Mouse (Mus musculus) midbrain, postnatal 0 days (tissue): ENCODE results near the gene Dip2c. TPM values are rescaled to one million over a fixed set of nuclear protein-coding genes. Genes with fewer than 3 reads are reported as not detected.

Experiments
- ATAC-seq: fragments of 200-750 bp; cut with Nextera tagmentation; 2 replicates; pipeline ENCODE4 v1.8.0; 2017; ENCODE audit warnings: moderate number of reproducible peaks, mild to moderate bottlenecking, moderate TSS enrichment, moderate library complexity; ENCODE audit not compliant: low FRiP score
- DNase-seq: peaks from one replicate; pipeline ENCODE4 v3.0.0-alpha.2; 2015; ENCODE audit warnings: low spot score
- H3K27ac ChIP-seq: fragments of 300-500 bp; sonication (generic); 2 replicates; pipeline ENCODE4 v1.5.1; 2014; ENCODE audit warnings: low read depth, mild to moderate bottlenecking, low read length, mixed read lengths
- H3K27me3 ChIP-seq: fragments of 300-500 bp; sonication (generic); 2 replicates; pipeline ENCODE4 v1.6.1; 2014; ENCODE audit warnings: low read length, control low read depth, mixed read lengths; ENCODE audit not compliant: insufficient read depth
- H3K36me3 ChIP-seq: fragments of 300-500 bp; sonication (generic); 2 replicates; pipeline ENCODE4 v1.6.1; 2014; ENCODE audit warnings: low read length, control low read depth, mixed read lengths; ENCODE audit not compliant: insufficient read depth
- H3K4me1 ChIP-seq: fragments of 300-500 bp; sonication (generic); 2 replicates; pipeline ENCODE4 v1.6.1; 2014; ENCODE audit warnings: mild to moderate bottlenecking, control low read depth, antibody characterized with exemption, low read length, mixed read lengths; ENCODE audit not compliant: insufficient read depth
- H3K4me2 ChIP-seq: fragments of 300-500 bp; sonication (generic); 2 replicates; pipeline ENCODE4 v1.6.1; 2014; ENCODE audit warnings: low read depth, mild to moderate bottlenecking, low read length, mixed read lengths; ENCODE audit not compliant: poor library complexity, severe bottlenecking
- H3K4me3 ChIP-seq: fragments of 300-500 bp; sonication (generic); 2 replicates; pipeline ENCODE4 v1.5.1; 2014; ENCODE audit warnings: low read depth, mild to moderate bottlenecking, low read length, moderate library complexity
- H3K9ac ChIP-seq: fragments of 300-500 bp; sonication (generic); replicated peaks from 2 replicates; pipeline ENCODE4 v1.6.1; 2014; ENCODE audit warnings: mild to moderate bottlenecking, low read length, moderate library complexity, mixed read lengths; ENCODE audit not compliant: poor library complexity, severe bottlenecking
- H3K9me3 ChIP-seq: fragments of 300-500 bp; sonication (generic); 2 replicates; pipeline ENCODE4 v1.6.1; 2016; ENCODE audit warnings: low read length, control low read depth
- CTCF ChIP-seq: IDR thresholded peaks from 2 replicates; pipeline ENCODE4 v1.5.1; 2016; ENCODE audit warnings: antibody characterized with exemption, mild to moderate bottlenecking
- WGBS: fragments of 180-500 bp; shearing (Covaris S2); extraction: QIAGEN DNeasy Blood & Tissue Kit; methylation state at CpG from one replicate; pipeline ENCODE4 v1.1.7; 2014; 5-methylcytosine and 5-hydroxymethylcytosine counted together
- polyA plus RNA-seq: library from polyadenylated mRNA; unstranded; fragments of >200 nt; fragmentation: Nextera tagmentation; extraction: Ambion mirVana; gene quantifications from 2 replicates; pipeline ENCODE4 v1.2.1, GENCODE M21; 2015
- total RNA-seq: library from RNA; depleted of rRNA; stranded (reverse); fragments of >200 nt; gene quantifications from 2 replicates; pipeline ENCODE4 v1.2.3, GENCODE M21; 2014

Gene Dip2c
- total and polyA plus RNA-seq, 2 experiments from 2014 or later, result 9.7 to 74.4 TPM

- no peak overlapping the region for H3K4me3 ChIP-seq
- ATAC-seq (no peak), DNase-seq (no peak)
- no peak overlapping the region for H3K4me2 ChIP-seq
- TF ChIP-seq CTCF, result no peak
- H3K27ac ChIP-seq, result no peak overlapping the region
- H3K36me3 ChIP-seq, result no peaks in the 10 kb centered on the region
- H3K9ac ChIP-seq, result no peak overlapping the region
- no peaks in the 10 kb centered on the region for H3K27me3 ChIP-seq
- H3K4me1 ChIP-seq, result no peaks in the 10 kb centered on the region
- H3K9me3 ChIP-seq, result no peaks in the 10 kb centered on the region
- WGBS, result 84% methylated on average over 3 of the region's 3 CpGs
These were observed 173.9 kb downstream of the Dip2c start for GRCm38 (mm10) chr13:9450276-9450675.

GRCm38 (mm10) chr13:9451952-9452351 lies 175.6 kb downstream of the Dip2c start:
- no peak for TF ChIP-seq CTCF
- no peak overlapping the region for H3K4me3 ChIP-seq

GRCm38 (mm10) chr13:9454426-9455177 lies 178.3 kb downstream of the Dip2c start:
- ATAC-seq, result no peak

More at GRCm38 (mm10) chr13:9451952-9452351, 175.6 kb downstream of the Dip2c start:
- ATAC-seq (no peak), DNase-seq (no peak)
- no peaks in the 10 kb centered on the region for H3K9me3 ChIP-seq
- no peaks in the 10 kb centered on the region for H3K27me3 ChIP-seq
- H3K4me2 ChIP-seq, result no peak overlapping the region
- H3K9ac ChIP-seq, result no peak overlapping the region
- 78% methylated on average over 3 of the region's 3 CpGs for WGBS
- no peaks in the 10 kb centered on the region for H3K36me3 ChIP-seq
- H3K27ac ChIP-seq, result no peak overlapping the region
- H3K4me1 ChIP-seq, result no peaks in the 10 kb centered on the region

GRCm38 (mm10) chr13:9455979-9456378 lies 179.7 kb downstream of the Dip2c start:
- TF ChIP-seq CTCF, result no peak
- Histone ChIP-seq H3K9me3 (no peaks in the 10 kb centered on the region), H3K27ac (no peak overlapping the region), H3K9ac (no peak overlapping the region), H3K27me3 (no peaks in the 10 kb centered on the region), H3K36me3 (no peaks in the 10 kb centered on the region), H3K4me1 (no peaks in the 10 kb centered on the region), H3K4me2 (no peak overlapping the region), H3K4me3 (no peak overlapping the region)
- DNase-seq (no peak), ATAC-seq (no peak)
- 79% methylated on average over 1 of the region's 1 CpGs for WGBS

More at GRCm38 (mm10) chr13:9454426-9455177, 178.3 kb downstream of the Dip2c start:
- H3K27ac ChIP-seq, result no peak overlapping the region
- H3K36me3 ChIP-seq, result no peaks in the 10 kb centered on the region
- TF ChIP-seq CTCF, result no peak
- no peaks in the 10 kb centered on the region for H3K4me1 ChIP-seq
- H3K9ac ChIP-seq, result no peak overlapping the region
- no peak overlapping the region for H3K4me3 ChIP-seq
- no peak for DNase-seq
- WGBS, result 33% methylated on average over 4 of the region's 4 CpGs
- no peaks in the 10 kb centered on the region for H3K27me3 ChIP-seq
- H3K9me3 ChIP-seq, result no peaks in the 10 kb centered on the region
- no peak overlapping the region for H3K4me2 ChIP-seq

DNA sequence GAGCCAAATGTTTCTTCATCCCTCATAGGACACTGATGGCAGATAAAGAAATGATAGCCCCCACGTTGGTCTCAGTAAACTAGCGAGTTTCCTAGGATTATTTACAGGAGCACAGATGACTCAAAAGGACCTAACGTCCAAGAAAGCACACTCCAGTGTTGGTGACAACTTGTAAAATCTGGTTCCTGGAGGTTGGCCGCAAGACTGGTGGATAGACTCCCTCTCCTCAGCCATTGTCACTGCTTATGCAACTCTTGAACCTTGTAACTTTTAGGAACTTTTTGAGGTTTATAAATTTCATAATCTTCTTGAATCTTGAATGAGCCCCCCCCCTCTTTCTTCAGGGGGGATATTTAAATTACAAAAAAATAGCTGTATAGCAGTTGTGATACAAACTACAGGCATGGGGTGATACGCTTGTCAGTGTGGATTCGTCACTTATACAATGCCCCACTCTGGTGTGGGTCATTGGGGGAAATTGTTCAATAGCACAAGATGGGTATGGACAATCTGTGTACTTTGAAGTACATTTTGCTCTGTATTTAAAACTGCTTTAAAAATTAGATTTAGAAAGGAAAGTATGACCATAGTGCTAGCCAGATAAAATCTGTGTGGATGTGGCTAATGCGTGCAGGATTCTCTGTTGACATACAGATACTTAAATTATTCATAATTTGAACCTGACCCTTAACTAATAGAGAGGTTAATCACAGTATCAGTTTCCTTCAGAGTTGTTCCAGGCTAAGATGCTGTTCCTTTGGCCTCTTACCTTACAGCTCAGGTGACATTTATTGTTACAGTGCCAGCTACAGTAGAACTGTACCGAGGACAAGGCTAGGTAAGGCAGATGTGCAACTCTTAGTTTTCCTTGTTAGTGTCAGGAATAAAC lies 181.3 kb downstream of the Dip2c start:
- H3K9me3 ChIP-seq, result no peaks in the 10 kb centered on the region
- H3K4me3 ChIP-seq, result no peak overlapping the region
- no peak for TF ChIP-seq CTCF
- H3K4me2 ChIP-seq, result no peak overlapping the region
- no peak for DNase-seq
- no peak for ATAC-seq
- no peaks in the 10 kb centered on the region for H3K27me3 ChIP-seq
- 40% methylated on average over 8 of the region's 8 CpGs for WGBS
- H3K36me3 ChIP-seq, result no peaks in the 10 kb centered on the region
- no peaks in the 10 kb centered on the region for H3K4me1 ChIP-seq
- no peak overlapping the region for H3K9ac ChIP-seq
- H3K27ac ChIP-seq, result no peak overlapping the region

DNA sequence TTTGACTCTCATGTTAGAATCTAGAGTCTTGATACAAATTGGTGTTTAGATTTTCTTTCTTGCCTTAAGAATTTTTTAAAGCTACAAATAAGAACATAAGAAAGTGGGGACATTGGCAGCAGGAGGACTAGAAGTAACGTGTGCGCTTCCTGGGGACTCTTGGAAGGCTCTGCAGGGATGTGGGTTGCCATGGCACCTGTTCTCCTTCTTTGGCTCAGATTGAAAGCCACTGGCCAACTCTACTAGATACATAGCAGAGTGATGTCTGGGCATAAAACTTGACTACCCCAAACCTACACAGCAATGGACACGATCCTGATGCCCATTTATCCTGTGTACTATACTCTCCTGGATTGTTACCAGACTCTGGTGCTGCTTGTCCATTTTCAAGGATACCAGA lies 188.1 kb downstream of the Dip2c start:
- no peak for TF ChIP-seq CTCF
- Histone ChIP-seq H3K4me2 (no peak overlapping the region), H3K9ac (no peak overlapping the region), H3K9me3 (no peaks in the 10 kb centered on the region), H3K27me3 (no peaks in the 10 kb centered on the region), H3K4me1 (no peaks in the 10 kb centered on the region), H3K36me3 (no peaks in the 10 kb centered on the region), H3K27ac (no peak overlapping the region), H3K4me3 (no peak overlapping the region)
- WGBS, result 74% methylated on average over 3 of the region's 3 CpGs
- no peak for ATAC-seq
- no peak for DNase-seq
